Mouse (Mus musculus) left cerebral cortex, postnatal 36 days (tissue): ENCODE measurements around the gene Gcm1. TPM values are rescaled to one million over a fixed set of nuclear protein-coding genes. Genes with fewer than 3 reads are reported as not detected.

Experiments used
- DNase-seq, 2 experiments: peaks; one replicate each; pipeline ENCODE4 v3.0.0; 2021 to 2022; ENCODE audit warnings: low spot score in 2 of 2, mixed read lengths in 1 of 2
- intact Hi-C: fragments of 180-260 bp; cut with DNase I; formaldehyde crosslinking; loops from one replicate; pipeline ENCODE4 v1.15.1; 2025
- total RNA-seq, 2 experiments: library from RNA; stranded (reverse); gene quantifications; 2 replicates each; pipeline ENCODE4 v1.2.3; 2021

The Gcm1 gene
- total RNA-seq, 2 experiments from 2014 or later: not detected

DNA sequence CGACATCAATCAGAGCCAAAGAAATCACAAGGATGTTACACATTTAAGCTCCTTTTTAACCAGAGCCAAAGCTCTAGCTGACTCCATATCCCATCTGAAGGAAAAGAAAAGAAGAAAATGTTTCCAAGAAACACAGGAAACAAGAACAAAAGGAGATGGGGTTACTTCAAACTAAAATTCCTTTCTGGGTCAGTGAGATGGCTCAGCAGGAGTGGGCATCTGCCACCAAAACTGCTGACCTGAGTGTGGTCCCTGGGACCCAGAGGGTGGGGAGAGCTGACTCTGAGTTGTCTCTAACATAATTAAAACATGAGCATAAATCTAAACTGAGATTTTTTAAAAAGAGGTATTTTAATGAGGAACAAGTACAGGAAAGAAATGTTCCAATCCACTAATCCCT is 38.2 kb downstream of the Gcm1 start:
- intact Hi-C loops: no loop called here
- DNase-seq: no peak

GRCm38 (mm10) chr9:78090596-78090995 is 38.9 kb downstream of the Gcm1 start:
- DNase-seq: no peak
- intact Hi-C loops: no loop called here

- intact Hi-C loops: no loop called here
- no peak for DNase-seq
Measured at GRCm38 (mm10) chr9:78095686-78096085, 44.0 kb downstream of the Gcm1 start.

DNA sequence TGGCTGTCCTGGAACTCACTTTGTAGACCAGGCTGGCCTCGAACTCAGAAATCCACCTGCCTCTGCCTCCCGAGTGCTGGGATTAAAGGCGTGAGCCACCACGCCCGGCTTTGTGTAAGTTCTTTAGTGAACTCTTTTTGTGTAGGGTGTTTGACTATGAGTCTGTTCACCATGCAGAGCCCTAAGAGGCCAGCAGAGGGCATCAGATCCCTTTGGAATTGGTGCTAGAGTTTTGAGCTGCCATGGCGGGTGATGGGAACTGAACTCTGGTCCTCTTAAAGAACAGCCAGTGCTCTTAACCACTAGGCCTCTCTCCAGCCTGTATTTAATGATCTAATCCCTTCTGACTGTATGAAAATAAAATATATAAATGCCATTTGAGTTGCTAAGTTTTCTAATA is 44.7 kb downstream of the Gcm1 start:
- intact Hi-C loops: no loop called here
- no peak for DNase-seq

DNA sequence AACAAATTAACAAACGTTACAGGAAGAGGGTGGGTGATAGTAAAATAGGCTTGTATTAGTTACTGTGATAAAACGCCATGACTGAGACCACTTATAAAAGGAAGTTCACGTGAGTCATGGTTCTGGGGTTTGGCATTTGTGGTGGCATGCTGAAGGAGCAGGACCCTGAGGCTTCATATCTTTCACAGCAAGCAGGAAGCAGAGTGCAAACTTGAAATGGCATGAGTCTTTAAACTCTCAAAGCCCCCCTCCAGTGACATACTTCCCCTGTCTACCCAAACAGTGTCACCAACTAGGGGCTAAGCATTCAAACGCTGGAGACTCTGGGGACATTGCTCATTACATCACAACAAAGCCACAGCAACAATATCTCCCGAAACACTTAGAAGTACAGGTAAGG is 49.2 kb downstream of the Gcm1 start:
- intact Hi-C loops: no loop called here

DNA sequence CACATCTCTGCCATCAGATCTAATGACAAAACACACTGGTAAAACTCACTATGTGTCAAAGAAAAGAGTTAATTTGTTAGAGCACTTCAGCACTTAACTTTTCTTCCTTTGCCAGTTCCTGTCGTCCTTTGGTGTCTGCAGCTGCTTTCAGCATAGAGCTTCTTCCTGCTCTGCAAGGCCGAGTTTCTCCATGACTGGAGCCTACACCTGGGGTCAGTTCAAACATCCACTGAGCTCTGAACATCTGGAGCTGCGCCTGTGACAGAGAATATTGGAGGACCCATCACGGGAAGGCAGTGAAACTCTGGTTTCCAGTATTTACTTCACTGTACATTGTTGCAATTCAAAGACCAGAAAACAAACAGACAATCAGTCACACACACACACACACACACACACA is 49.7 kb downstream of the Gcm1 start:
- no peak for DNase-seq
- intact Hi-C loops: no loop called here

More for the DNA sequence above, 49.2 kb downstream of the Gcm1 start:
- no peak for DNase-seq

DNA sequence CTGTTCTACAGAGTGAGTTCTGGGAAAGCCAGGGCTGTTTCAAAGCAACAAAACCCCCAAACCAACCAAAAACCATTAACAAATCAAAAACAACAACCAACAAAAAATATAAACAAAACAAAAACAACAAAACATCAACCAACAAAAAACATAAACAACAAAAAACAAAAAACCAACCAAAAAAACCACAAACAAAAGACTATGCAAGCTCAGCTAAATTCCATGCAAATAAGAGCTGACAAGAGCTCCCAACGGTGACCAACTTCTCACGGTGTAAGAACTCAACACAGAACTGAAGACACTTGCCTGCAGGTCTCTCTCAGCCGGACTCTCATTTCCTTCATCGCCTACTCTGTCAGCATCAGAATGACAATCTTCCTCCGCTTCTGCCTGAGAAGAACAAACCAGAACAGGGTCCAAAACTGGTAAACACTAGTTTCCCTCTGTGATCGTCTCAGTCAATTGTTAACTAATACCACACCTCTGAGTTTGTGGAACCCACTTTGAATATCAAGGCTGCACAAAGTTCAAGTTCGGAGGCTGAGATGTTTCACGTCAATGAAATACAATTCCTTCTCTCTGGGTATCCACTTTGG is 52.3 kb downstream of the Gcm1 start:
- DNase-seq: no peak
- intact Hi-C loops: no loop called here

- no peak for DNase-seq
- intact Hi-C loops: no loop called here
Measured at GRCm38 (mm10) chr9:78104973-78105372, 53.2 kb downstream of the Gcm1 start.

DNA sequence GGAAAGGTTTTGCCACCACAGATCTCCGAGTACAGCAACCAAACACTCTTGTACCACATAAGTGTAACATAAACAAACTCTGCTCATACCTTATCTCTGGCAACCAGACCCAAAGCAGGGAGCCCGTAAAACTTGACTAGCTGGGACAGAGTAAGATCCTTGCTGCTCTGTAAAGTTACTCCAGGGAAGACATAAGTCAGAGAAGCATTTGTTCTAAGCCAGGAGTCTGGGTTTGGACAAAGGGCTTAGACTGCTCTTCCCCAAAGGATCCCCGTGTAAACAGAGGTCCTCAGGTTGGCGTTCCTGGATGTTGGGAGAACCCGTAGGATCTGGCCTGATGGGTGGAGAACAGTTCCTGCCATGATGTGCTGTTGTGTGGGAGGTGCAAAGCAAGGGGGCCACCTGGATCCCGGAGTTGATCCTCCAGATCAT is 53.8 kb downstream of the Gcm1 start:
- DNase-seq: no peak
- intact Hi-C loops: no loop called here

- DNase-seq: no peak
- intact Hi-C loops: no loop called here
Measured at GRCm38 (mm10) chr9:78106821-78107220, 55.1 kb downstream of the Gcm1 start.

GRCm38 (mm10) chr9:78107582-78107911 is 55.8 kb downstream of the Gcm1 start:
- intact Hi-C loops: no loop called here
- DNase-seq: no peak

DNA sequence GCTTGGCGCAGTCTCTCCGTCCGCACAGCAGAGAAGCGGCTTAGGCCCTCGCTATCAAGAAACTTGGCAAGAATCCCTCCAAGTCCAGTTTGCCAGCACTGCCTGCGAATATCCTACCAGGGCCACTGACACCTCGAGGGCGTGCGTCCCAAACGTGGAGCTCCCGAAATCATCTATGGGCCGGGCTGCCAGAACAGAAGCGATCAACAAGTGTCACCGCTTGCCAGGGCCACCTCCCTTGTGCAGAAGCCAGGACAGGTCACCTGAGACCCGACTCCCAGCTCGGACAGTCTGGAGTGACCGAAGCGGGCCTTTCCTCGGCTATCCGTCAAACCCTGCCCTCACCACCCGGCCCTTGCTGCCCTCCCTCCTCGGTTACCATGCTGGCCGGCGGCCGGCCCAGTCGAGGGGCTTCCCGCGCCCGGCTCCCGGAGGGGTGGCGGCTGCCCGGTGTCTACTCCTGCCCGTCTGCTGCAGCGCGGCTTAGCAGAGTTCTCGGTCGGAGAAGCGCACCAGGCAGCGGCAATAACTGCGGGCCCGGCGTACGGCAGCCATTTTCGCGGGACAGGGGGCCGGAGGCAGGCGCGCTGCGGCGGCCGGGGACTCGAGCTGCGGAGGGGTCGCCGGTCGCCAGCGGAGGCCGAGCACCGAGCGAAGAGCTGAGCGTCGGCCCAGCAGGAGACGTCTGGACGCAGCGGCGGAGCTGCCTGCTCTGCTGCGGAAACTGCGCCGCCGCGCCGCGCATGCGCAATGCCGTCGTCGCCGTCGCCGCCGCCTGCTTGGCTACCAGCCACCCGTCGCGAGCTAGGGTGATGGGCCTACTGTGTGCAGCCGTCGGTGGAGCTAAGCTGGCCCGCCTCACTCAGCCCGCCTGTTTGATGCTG is 56.4 kb downstream of the Gcm1 start:
- peak; percentile 80 to 84 for DNase-seq
- intact Hi-C loops: no loop called here

DNA sequence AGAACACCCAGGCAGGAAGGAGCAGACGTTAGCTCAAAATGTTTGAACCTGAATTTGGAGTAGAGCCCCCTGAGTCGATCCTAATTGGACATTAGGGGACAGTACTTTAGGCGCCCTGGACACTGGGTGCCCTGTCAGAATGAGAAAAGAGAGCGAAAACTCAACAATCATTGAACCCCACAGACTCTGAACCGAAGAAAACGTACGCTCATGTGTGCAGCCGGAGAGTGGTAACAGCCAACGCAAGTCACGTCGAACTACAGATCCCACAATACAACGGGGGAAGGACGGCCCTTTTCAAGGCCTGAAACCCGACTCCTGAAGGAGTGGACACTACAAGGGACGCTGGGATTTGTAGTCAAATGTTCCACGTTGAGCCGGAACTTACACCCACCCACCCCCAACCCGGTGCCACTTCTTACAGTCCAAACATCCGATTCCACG is 57.1 kb downstream of the Gcm1 start, which contains the start of the genes Fbxo9 and Ick:
Fbxo9 (minus strand) TSS at position 270 of the 444 bp plus-strand sequence.
Ick (plus strand) TSS at position 397 of the 444 bp plus-strand sequence.
- peak; percentile 86 to 88 for DNase-seq
- intact Hi-C loops: no loop called here

- intact Hi-C loops: loop anchor here (5.0 kb wide), 1 partner anchor 38 kb away; no protein-coding TSS in a partner anchor
- no peak for DNase-seq
Measured at GRCm38 (mm10) chr9:78109656-78110055, 57.9 kb downstream of the Gcm1 start.

DNA sequence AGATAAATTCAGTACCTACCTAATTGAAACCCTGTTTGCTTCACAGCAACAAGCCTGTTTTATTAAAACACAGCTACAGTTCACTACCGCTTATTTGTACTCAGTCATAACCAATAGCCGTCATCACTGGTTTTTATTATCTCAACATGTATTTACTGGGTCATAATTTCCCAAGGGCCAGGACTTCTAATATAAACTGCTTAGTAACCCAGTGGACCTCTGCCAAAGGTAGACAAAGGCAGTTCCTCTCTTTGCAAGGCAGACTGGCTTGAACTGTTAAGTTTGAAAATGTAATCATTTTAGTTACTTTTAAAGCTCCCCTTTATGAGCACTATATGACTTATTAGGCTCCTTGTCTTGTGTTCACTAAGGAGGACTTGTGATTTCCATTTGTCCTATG is 59.7 kb downstream of the Gcm1 start:
- intact Hi-C loops: loop anchor here (5.0 kb wide), 1 partner anchor 36 kb away; no protein-coding TSS in a partner anchor
- DNase-seq: no peak

- intact Hi-C loops: loop anchor here (1.0 to 5.0 kb wide), 3 partner anchors 18 to 62 kb away; no protein-coding TSS in a partner anchor
Measured at GRCm38 (mm10) chr9:78112770-78113537, 61.2 kb downstream of the Gcm1 start.

GRCm38 (mm10) chr9:78113538-78113885 is 61.8 kb downstream of the Gcm1 start:
- intact Hi-C loops: loop anchor here (1.0 to 5.0 kb wide), 3 partner anchors 17 to 62 kb away; no protein-coding TSS in a partner anchor
- no peak for DNase-seq

More at GRCm38 (mm10) chr9:78112770-78113537, 61.2 kb downstream of the Gcm1 start:
- DNase-seq: peak; percentile 90 to 92
